Mouse (Mus musculus) brown adipose tissue, adult 24 weeks (tissue): ENCODE data around the gene Cnst. TPM values are rescaled to one million over a fixed set of nuclear protein-coding genes. Genes with fewer than 3 reads are reported as not detected.

Experiments
- H3K27ac ChIP-seq: fragments of 200-500 bp; replicated peaks from 2 replicates; pipeline ENCODE4 v1.5.1; 2012; ENCODE audit warnings: low read depth, mild to moderate bottlenecking, low read length
- H3K4me1 ChIP-seq: fragments of 200-500 bp; 2 replicates; pipeline ENCODE4 v1.6.1; 2012; ENCODE audit warnings: low read length, mixed read lengths; ENCODE audit not compliant: control insufficient read depth, insufficient read depth, insufficient read length
- H3K4me3 ChIP-seq: fragments of 200-500 bp; 2 replicates; pipeline ENCODE4 v1.5.1; 2012; ENCODE audit warnings: low read depth, mild to moderate bottlenecking, low read length, moderate library complexity; ENCODE audit not compliant: insufficient read depth
- polyA plus RNA-seq: library from polyadenylated mRNA; stranded (reverse); fragments of >200 nt; gene quantifications from 2 replicates; pipeline ENCODE4 v1.2.4, GENCODE M21; 2012; ENCODE audit not compliant: missing spikeins, insufficient read depth, insufficient read length

The Cnst gene
- polyA plus RNA-seq: 43.3 and 57.1 TPM in 2 replicates

GRCm38 (mm10) chr1:179545768-179546550 is at the start of gene Cnst, which contains the start of gene Tfb2m:
Cnst (plus strand) TSS chr1:179546370.
Tfb2m (minus strand) TSS chr1:179546267.
- peak within 1 kb of the TSS; percentile 60 for H3K27ac ChIP-seq
- H3K4me1 ChIP-seq: peaks cover 14% of the 10 kb centered on the region

GRCm38 (mm10) chr1:179499257-179499656 is 46.9 kb upstream of the Cnst start:
- Histone ChIP-seq H3K4me1 (no peaks in the 10 kb centered on the region), H3K4me3 (no peak overlapping the region), H3K27ac (no peak overlapping the region)

More at GRCm38 (mm10) chr1:179545768-179546550, at the start of gene Cnst, which contains the start of gene Tfb2m:
- peak within 1 kb of the TSS; percentile 83 for H3K4me3 ChIP-seq

- Histone ChIP-seq H3K27ac (no peak overlapping the region), H3K4me1 (no peaks in the 10 kb centered on the region)
Observed at GRCm38 (mm10) chr1:179502565-179502964, 43.6 kb upstream of the Cnst start.

GRCm38 (mm10) chr1:179506530-179507315 is 39.4 kb upstream of the Cnst start:
- Histone ChIP-seq H3K27ac (no peak overlapping the region), H3K4me1 (no peaks in the 10 kb centered on the region), H3K4me3 (no peak overlapping the region)

More at GRCm38 (mm10) chr1:179502565-179502964, 43.6 kb upstream of the Cnst start:
- no peak overlapping the region for H3K4me3 ChIP-seq

GRCm38 (mm10) chr1:179510546-179511340 is 35.4 kb upstream of the Cnst start:
- Histone ChIP-seq H3K4me1 (no peaks in the 10 kb centered on the region), H3K27ac (no peak overlapping the region), H3K4me3 (no peak overlapping the region)

- no peak overlapping the region for H3K27ac ChIP-seq
- H3K4me3 ChIP-seq: no peak overlapping the region
- no peaks in the 10 kb centered on the region for H3K4me1 ChIP-seq
Observed at GRCm38 (mm10) chr1:179511895-179512294, 34.3 kb upstream of the Cnst start.

GRCm38 (mm10) chr1:179516941-179517712 is 29.0 kb upstream of the Cnst start:
- H3K27ac ChIP-seq: no peak overlapping the region
- no peaks in the 10 kb centered on the region for H3K4me1 ChIP-seq
- peak overlapping the region; percentile 80 for H3K4me3 ChIP-seq

- H3K4me3 ChIP-seq: peak within 1 kb of the TSS; percentile 80
- no peaks in the 10 kb centered on the region for H3K4me1 ChIP-seq
- H3K27ac ChIP-seq: no peak within 1 kb of the TSS
Observed at GRCm38 (mm10) chr1:179517713-179518465, 28.3 kb upstream of the Cnst start, which contains the start of gene Smyd3. Smyd3 (minus strand) TSS chr1:179518041.

- no peak overlapping the region for H3K27ac ChIP-seq
- H3K4me1 ChIP-seq: no peaks in the 10 kb centered on the region
- no peak overlapping the region for H3K4me3 ChIP-seq
Observed at GRCm38 (mm10) chr1:179519901-179520300, 26.3 kb upstream of the Cnst start.

GRCm38 (mm10) chr1:179539054-179539453 is 7.1 kb upstream of the Cnst start:
- H3K4me3 ChIP-seq: no peak overlapping the region
- H3K4me1 ChIP-seq: no peaks in the 10 kb centered on the region
- no peak overlapping the region for H3K27ac ChIP-seq

- Histone ChIP-seq H3K4me3 (no peak overlapping the region), H3K27ac (no peak overlapping the region), H3K4me1 (peaks cover 2% of the 10 kb centered on the region; the same call in 1 of the 2 replicates)
Observed at GRCm38 (mm10) chr1:179539887-179540286, 6.3 kb upstream of the Cnst start.

GRCm38 (mm10) chr1:179541502-179541901 is 4.7 kb upstream of the Cnst start:
- H3K4me1 ChIP-seq: peaks cover 5% of the 10 kb centered on the region; the same call in 1 of the 2 replicates
- H3K27ac ChIP-seq: no peak overlapping the region
- no peak overlapping the region for H3K4me3 ChIP-seq

GRCm38 (mm10) chr1:179546551-179546917 is 364 bp downstream of the Cnst start:
- Histone ChIP-seq H3K27ac (peak overlapping the region; percentile 60), H3K4me3 (peak overlapping the region; percentile 83), H3K4me1 (peaks cover 14% of the 10 kb centered on the region)
